Mouse (Mus musculus): ENCODE measurements around the gene Plcl1.
"Not testable (repeated sequence)": the region's sequence is repeated elsewhere in the genome, so short reads cannot be mapped to it uniquely, and the experiment has no call there.

Plcl1 gene

DNA sequence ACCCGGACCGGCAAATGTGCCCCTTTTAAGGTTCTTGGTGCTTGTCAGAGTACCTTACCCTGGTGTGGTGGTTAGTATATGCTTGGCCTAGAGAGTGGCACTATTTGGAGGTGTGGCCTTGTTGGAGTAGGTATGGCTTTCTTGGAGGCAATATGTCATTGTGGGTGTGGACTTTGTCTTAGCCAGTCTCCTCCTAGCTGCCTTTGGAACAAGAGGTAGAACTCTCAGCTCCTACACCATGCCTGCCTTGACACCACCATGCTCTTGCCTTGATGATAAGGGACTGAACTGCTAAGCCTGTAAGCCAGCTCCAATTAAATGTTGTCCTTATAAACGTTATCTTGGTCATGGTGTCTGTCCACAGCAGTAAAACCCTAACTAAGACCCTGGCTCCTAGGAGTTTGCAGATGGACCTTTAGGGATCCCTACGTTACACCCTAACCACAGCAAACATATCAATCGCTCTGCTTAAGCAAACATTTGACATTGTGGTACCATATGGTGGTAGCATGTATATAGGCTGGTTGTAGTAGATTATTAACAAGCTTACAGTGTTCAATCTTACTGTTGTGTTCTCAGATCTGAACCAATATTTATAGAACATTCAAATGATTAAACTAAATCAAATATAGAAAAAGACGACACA, 39.4 kb downstream of the Plcl1 start:
- no peak for DNase-seq

DNA sequence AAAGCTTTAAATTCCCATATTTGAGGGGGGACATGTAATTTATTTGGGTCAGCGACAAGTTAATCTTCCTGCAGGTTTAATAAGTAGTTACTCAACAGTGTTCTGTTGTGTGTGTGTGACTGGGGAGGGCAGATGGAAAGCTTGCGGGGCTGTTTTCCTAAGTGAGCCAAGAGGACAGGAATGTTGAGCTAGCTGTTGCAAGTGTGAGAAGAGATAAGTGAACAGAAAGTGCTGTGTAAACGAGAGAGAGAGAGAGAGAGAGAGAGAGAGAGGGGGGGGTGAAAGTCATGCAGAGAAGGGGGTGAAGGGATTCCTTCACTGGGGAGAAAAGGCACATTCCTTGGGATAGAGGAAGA, 39.9 kb downstream of the Plcl1 start:
- no peak for DNase-seq

DNA sequence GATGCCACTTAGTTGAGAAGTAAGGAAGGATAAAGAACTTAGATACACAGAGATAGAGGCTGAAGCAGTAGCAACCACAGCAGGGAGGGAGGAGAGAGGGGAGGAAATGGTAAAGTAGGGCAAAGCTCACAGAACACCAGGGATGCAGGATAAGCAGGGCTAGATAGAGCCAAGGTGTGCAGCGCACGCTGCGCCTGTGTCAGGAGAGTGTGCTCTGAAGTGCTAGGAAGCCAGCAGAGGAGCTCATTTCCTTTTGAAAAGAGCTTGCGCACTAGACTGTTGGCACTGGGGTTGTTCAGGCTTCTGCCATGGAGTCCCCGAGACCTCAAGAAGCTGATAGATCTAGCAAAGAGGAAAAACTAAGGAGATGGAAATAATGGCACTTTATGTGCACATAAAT, 40.6 kb downstream of the Plcl1 start:
- no peak for DNase-seq

DNA sequence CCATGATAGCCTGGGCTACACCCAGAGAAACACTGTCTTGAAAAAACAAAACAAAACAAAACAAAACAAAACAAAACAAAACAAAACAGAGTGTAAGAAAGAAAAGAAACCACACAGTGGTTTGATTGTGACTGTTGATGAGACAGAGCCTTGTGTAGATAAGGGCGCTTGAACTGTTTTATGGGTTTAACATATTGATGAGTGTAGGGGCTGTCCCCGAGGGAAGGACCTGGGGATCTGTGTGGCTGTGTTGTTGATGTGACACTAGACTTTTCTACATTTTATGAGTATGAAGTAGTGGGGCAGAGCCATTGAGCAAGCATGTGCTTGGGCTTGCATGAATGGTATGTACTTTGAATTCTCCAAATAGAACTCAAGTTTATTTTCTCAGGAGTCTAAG, 41.2 kb downstream of the Plcl1 start:
- DNase-seq = no peak

DNA sequence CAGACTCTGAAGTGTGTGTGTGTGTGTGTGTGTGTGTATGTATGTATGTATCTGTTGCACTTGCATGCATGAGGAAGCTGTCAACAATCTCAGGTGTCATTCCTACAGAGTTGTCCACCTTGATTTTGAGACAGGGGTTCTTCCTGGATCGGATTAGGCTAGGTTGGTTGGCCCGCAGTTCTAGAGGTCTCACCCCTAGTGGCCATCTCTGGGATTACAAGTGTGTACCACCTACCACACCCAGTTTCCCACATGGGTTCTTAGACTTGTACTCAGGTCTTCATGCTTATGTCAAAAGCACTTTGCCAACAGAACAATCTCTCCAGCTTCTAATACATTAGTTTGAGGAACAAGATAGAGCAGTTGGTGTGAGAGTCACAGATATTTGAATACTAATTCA, 41.9 kb downstream of the Plcl1 start:
- peak; percentile 12 to 14 for DNase-seq

DNA sequence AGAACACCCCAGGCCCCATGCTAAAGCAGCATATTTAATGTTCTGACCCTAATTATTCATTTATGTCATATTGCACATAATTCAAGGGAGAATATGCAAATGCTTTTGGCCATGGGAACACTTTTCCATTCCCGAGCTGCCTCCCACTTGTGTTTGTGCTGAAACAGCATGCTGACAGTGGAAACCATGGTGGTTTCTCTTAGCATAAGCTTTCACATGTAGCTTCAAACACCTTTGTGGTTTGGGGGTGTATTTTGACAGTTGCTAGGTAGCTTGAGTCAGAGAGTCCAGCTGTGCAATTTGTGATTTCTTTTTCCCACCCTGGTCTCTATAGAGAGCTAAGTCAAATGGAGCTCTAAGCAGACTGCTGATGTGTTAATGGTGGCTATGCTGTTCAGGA, 42.4 kb downstream of the Plcl1 start:
- no peak for DNase-seq

DNA sequence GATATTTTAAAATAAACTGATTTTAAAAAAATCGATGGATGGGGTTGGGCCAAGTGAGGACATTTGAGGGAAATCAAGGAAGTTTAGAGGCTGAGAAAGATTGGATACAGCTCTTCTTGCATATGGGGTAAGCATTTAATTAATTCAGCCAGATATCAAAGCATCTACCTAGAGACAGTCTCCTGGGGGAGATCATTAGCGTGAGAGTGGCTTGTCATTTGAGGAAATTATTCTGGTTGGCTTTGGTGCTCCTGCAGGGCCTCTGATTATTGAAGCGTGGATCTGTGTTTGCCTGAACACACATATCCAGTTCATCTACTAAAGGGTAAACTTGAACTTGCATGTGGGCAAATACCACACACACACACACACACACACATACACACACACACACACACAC, 44.1 kb downstream of the Plcl1 start:
- DNase-seq = no peak

DNA sequence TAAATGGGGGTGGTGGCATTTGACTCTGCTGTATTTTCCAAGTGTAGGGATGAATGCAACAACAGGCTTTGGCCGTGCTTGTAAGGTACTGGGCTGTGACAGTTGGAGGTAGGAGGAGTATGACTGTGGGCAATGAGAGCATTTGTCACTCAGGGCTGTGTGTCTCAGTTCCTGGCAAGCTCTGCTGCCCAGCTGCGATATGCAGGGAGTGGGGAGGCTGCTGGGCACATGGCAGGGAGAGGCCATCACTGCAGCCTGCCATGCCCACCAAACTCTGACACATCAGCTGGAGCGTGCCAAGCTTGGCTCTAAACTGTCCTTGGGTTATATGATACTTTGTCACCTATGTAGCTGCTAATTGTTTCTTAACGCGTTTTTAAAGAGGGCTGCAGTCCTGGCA, 48.4 kb downstream of the Plcl1 start:
- DNase-seq = no peak

DNA sequence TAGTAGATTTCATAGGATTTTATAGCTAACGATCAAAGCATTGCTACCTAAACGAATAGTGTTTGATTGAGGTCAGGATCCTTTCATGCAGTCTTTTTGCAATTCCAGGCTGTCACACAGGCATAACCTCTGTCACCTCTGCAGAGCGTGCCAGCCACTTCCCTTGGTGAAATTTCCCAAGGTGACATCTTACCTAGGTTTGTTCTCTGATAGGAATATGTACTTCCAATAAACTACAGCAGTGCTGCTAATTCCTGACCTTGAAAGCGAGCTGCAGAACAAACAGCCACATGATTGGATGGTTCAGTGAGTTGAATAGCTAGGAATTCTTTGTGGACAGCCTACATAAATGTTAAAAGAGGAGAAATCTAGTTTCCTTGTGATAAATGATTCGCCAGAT, 56.6 kb downstream of the Plcl1 start:
- DNase-seq = no peak

DNA sequence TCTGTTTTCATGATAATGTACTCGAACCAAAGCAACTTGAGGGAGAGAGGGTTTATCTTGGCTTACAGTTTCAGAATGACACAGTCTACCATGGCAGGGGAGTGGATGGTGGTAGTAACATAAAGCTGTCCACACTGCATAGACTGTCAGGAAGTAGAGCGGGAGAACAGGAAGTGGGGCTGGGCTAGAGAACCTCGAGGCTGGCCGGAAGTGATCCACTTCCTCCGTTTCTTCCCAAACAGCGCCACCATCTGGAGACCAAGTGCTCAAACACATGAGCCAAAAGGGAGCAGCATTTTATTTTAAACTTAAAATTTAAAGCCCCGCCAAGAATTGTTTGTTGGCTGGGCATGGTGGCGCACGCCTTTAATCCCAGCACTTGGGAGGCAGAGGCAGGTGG, 68.0 kb downstream of the Plcl1 start:
- DNase-seq = no peak

DNA sequence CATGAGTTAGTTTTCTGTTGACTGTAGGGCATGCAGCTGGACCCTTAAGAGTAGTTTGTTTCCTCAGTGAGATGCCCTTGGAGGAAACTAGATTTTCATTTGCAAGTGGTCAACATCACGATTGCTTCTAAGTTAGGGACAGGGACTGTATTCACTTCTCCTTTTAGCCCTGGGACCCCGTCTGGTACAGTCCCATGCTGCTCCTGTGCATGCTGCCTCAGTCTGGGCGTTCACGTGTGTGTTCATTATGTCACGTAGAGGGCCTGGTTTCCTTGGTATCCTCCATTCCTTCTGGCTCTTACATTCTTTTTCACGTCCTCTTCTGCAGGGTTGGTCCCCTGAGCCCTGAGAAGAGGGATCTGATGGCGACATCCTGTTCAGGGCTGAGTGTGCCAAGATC, 69.3 kb downstream of the Plcl1 start:
- DNase-seq = no peak

DNA sequence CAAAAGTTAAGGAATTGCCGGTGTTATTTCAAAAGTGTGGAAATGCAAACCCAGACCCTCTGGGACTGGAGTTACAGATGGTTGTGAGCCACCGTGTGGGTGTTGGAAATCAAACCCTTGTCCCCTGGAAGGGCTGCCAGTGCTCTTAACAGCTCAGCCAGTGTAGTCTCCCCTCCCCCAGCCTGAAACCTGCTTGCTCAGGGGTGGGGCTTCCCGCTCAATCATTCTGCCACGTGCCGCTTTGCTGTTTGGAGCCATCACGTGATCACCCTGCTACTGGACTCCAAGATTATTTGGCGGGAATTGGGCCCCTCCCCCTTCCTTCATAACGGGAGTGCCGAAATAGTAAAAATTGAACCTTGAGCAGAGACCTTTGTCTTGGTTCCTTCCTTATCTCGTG, 81.7 kb downstream of the Plcl1 start:
- DNase-seq = not testable (repeated sequence)

DNA sequence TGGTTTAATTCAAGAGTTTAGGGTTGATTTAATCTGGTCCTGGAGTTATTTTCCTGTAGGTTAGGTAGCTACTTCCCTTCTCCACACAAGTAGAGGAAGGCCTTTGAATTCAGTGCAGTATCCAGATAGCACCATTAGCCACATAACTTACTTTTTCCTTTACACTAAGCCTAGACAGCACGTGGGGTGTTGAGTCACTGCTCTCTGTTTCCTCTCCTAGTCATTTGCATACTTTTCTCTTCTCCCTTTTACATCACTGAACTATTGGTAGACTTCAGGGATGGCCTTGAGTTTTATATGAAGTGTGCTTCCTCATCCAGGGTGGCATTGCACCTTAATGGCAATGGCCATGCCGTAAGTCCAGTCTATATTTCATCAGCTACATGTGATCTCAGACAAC, 82.5 kb downstream of the Plcl1 start:
- DNase-seq = peak in 1 of 2 experiments; percentile 14

DNA sequence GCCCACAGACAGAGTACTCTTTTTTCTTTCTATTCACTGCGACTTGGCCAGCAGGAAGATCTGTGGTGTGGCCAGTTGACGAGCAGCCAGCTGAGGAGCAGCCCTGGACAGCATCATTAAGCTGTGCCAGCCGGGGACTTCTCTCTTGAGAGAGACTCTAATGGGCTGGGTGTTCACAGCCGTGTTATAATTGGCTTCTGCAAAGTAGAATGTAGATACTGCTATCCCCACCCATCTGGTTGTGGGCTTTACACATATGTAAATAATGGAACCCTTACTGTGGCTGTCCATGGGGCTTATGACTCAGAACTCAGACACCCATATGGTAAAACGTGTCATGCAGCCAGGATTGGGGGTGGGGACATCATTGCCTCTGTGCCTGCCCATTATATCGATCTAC, 83.6 kb downstream of the Plcl1 start:
- no peak for DNase-seq

DNA sequence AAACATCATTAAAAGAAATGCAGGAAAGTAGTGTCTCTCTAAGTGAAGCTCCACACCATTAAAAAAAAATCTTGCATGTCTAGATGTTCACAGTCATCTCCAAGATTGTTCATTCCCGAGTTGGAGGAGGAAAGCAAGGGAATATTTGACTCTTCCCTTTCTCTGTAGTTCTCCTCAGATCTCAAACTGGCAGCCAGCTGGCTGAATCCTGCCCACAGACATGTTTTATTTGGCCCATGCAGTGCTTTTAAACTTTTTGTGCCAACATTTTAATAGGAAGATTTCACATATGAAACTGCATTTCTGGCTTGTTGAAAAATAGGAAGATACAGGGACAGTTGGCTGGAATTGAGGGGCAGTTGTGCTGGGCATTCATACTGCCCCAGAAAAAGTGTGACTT, 94.2 kb downstream of the Plcl1 start:
- no peak for DNase-seq

DNA sequence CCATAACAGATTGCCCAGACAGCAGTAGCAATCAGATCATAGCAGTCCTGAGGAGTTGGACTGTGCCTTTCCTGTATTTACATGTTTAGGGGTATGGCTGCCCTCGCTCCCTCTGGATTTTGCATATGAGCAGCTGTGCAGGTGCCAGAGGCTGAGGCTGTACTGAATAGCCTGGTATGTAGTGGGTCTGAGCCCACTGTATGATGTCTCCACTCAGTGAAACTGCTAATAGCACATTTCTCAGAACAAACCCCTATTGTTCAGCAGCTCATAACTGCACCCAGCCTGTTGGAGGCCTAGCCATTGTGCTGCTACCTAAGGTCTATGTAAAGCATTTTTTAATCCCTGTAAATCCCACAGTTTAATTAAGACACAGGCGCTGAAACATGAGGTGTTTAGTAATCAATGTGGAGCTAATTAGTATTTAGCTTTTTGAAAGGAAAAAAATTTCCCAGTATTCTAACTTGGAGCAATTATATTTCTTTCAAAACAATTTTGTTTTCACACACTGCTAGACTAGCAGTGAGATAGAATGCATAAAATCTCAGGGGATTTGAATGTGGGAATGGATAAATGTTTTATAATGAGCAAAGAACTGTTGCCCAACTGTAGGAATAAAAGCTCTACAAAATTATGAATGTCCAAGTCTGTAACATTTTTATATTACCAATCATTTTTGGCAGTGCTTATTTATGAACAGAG, 95.4 kb downstream of the Plcl1 start:
- DNase-seq = no peak

DNA sequence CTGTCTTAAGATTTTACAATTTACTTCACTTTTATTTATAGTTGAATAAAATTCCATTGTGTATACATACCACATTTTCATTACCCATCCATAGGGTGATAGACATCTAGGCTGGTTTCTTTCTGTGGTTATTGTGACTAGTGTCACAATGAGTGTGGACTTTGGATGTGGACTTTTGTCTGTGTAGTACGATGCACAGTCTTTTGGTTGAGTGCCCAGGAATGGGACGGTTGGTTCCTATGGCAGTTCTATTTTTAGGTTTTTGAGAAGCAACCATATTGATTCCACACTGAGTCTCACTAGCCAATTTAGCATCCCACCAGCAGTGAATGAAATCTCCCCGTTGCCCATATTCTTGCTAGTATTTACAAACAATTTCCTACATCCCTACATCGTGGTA, 100.1 kb downstream of the Plcl1 start:
- no peak for DNase-seq

DNA sequence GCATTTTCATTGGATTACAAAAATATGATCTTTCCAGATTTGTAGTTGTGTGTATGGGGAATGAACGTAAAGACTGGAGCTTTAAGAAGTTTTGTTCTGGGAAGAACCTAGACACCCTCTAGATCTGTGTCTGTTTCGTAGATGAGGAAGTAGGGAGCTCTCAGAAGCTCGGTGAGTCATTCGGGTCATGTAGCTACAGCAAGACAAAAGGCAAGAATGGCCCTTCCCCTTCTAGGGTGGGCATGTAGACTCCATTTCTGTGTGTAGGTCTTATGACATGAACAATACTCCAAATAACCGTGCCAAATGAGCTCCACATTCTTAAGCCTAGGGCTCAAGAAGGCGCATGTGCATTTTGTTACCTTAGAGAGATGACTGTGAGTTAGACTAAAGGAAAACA, 101.3 kb downstream of the Plcl1 start:
- no peak for DNase-seq

DNA sequence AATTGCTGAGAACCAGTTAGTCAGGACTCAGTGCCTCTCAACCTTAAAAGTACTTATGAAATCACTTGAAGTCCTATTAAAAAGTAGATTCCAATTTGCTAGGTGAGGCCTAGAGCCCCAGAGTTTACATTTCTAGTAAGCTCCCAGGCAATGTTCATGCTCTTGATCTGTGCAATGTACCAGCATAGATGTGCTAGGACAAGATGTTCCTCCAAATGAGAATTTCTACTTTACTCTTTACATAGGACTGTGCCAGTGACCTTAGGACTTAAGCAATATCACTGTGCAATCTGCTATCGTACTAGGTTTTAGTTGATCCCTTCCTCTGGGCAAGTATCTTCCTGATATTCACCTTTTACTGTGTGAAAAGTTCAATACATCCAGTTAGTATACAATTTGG, 103.9 kb downstream of the Plcl1 start:
- DNase-seq = no peak

DNA sequence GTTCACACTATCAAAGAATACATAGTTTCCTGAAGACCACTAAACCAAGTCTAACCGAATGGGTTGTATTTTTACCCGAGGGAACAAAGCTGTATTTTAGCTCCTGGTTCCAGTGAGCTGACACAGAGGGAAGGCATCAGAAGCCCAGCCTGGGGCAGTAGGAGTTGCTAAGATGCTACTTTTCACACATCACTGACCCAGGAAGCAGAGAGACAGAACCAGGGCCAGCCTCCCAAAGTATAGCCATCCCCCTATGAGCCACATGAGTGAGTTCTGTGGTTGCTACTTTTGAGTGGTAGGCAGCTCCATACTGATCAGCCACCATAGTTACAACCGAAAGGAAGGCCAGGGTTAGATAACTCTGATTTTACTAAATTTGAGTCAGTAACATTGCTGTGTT, 106.4 kb downstream of the Plcl1 start:
- no peak for DNase-seq

DNA sequence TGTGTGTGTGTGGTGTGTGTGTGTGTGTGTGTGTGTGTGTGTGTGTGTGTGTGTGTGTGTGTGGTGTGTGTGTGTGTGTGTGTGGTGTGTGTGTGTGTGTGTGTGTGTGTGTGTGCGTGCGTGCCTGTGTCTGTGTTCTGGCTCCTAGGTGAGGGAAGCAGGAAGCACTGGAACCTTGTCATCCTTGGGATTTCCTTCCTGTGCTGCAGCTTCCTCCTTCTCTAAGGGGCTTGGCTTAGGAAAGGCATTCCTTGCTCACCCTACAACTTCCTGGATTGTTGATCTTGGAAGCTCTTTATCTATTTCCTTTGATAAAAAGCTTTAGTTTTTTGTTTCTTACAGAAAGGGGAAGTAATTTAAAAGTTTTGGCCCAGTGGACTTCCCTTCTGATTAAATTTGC, 107.1 kb downstream of the Plcl1 start:
- DNase-seq = not testable (repeated sequence)

DNA sequence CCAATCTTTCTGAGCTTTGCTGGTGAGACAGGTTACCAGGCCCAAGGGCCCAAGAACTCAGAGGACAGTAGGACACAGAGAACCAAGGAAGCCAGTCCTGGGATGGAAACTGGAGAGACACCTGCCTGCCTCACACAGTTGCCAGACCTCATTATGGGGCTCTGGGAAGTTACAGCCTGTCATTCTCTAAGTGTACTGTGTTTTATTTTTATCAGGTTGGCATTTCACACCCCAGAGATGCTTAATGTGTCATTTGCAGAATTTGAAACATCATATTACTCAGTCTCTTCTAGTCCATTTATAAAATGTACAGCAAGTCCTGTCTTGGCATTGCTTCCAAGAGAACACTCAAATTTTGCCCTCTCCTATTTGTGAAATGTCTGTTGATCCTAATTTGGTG, 111.5 kb downstream of the Plcl1 start:
- no peak for DNase-seq

DNA sequence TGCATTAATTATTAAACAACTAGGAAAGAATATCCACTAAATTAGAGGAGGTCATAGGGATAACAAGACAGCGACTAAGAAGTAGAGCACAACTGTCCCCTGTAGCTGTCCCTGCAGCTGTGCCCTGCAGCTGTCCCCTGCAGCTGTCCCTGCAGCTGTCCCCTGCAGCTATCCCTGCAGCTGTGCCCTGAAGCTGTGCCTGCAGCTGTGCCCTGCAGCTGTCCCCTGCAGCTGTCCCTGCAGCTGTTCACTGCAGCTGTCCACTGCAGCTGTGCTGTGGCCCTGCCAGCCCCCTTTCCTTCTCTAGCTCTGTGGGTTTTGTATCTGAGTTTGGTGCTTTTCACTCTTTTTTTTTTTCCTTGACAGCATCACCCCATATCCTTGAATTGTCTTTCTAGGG, 118.2 kb downstream of the Plcl1 start:
- DNase-seq = no peak

DNA sequence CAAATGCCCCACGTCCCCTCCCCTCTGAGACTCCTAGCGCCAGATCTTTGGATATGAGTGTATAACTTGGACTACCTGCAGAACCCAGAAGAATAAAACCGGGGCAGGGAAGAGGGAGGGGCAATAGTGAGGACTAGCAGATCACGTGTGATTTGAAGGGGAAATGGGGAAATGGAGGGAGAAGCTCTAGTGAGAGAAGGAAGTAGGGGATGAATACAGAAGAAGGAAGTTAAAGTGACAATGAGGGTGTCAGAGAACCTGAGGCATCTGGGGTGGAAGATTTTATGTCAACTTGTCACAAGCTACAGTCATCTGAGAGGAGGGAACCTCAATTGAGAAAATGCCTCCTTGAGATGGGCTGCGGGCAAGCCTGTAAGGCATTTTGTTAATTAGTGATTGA, 119.4 kb downstream of the Plcl1 start:
- no peak for DNase-seq

DNA sequence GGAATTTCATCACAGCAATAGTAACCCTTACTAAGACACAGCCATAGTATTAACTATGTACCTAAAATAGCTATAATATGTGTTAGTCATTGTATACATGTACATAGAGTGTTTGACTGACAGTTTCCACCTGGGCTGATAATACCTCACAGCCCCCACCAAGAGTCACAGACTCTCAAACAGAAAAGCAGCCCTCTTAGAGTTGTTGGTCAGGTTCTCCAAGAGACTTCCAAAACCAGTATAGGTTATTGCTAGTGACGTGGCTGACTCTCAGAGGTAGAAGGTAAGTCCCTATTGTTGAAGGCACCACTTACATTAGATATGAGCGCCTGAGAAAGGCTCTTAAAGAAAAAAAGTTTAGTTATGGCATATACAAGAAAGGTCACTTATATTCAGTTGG, 120.0 kb downstream of the Plcl1 start:
- no peak for DNase-seq
